ENCODE assay signal across 28 mouse cellular contexts in the genomic region with DNA sequence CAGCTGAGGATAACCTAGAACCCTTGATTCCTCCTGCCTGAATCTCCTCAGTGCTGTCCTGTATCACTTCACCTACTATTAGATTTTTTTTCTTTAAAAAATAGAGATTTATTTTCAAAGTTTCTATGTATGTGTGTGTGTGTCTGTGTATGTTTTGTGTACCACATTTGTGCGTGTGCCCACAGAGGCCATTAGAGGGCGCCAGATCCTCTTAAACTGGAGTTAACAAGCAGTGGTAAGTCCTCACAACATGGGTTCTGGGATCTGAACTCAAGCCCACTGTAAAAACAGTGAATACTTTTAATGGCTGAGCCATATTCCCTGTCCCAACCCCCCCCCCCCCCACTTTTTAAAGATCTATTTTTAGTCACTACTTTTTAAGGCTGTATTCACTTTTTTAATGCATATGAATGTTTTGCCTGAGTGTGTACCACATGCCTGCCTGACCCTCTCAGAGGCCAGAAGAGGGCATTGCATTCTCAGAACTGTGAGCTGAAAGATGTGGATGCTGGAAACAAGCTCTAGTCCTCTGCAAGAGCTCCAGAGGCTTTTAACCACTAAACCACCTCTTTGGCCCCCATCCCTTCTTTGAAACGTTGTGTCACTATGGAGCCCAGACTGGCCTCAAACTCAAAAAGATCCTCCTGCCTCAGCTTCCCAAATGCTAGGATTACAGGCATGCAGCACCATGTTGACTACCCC. TPM values are rescaled to one million over a fixed set of nuclear protein-coding genes. Genes with fewer than 3 reads are reported as not detected.
A peak's percentile ranks its signal among the peaks of the same experiment; 100 is the strongest.
DNase-seq lines count a peak whose midpoint lies in the region; ATAC-seq and TF ChIP-seq lines count a peak whose summit lies in the region.
"Had no signal": no experiment of that assay in that cellular context is flagged by ENCODE, and none has a peak within 500 bp of the region (broad histone marks: within the 10 kb centered on the region; RNA-seq: fewer than 3 reads in every experiment).

No protein-coding gene starts in this region.

- TF ChIP-seq CTCF in layer of hippocampus, adult 2 months (conservative IDR thresholded peaks at IDR 0.05): peak; percentile 22; the same call in 1 of the 2 replicates
- TF ChIP-seq CTCF in ES-Bruce4 (IDR thresholded peaks at IDR 0.05; ENCODE audit: low read depth, low read length): peak; percentile 7

- DNase-seq in layer of hippocampus, adult 2 months (ENCODE audit: low spot score in 2 of 2): no peak
- DNase-seq in layer of hippocampus, adult 18-20 months (ENCODE audit: low spot score in 2 of 2): no peak
- peak; percentile 49 for DNase-seq in CD4-positive helper T cell, adult 2 months (ENCODE audit: low read depth, low spot score)
- DNase-seq in naive thymus-derived CD4-positive, alpha-beta T cell, adult 2 months (ENCODE audit: low read depth): peak; percentile 56
- no peak for DNase-seq in cerebellum, postnatal 14 days
- no peak for DNase-seq in midbrain, embryonic 14.5 days
- DNase-seq: adrenal gland, adult 8-10 months; cerebellum, adult 2 months; forebrain, postnatal 0 days; heart, postnatal 10 days; kidney, postnatal 10 days; spleen, adult 18-20 months had no signal

- no peak for ATAC-seq in midbrain, embryonic 14.5 days (ENCODE audit: low FRiP score, low TSS enrichment)
- ATAC-seq: forebrain, postnatal 0 days; midbrain, embryonic 15.5 days had no signal

- peaks cover 8% of the 10 kb centered on the region; the same call in 1 of the 2 replicates for H3K9me3 ChIP-seq in ES-Bruce4 (replicated peaks; ENCODE audit: control insufficient read depth, insufficient read depth, low read length, poor library complexity, severe bottlenecking)
- H3K9me3 ChIP-seq in midbrain, embryonic 14.5 days (ENCODE audit: control insufficient read depth, low read length): no peaks in the 10 kb centered on the region
- H3K9me3 ChIP-seq: lung, embryonic 15.5 days; midbrain, embryonic 15.5 days; stomach, embryonic 15.5 days had no signal

- H3K27ac ChIP-seq in layer of hippocampus, adult 2 months: no peak overlapping the region
- no peak overlapping the region for H3K27ac ChIP-seq in ES-Bruce4 (ENCODE audit: insufficient read depth, low read length)
- no peak overlapping the region for H3K27ac ChIP-seq in midbrain, embryonic 14.5 days (replicated peaks; ENCODE audit: low read depth, low read length)
- H3K27ac ChIP-seq: hindbrain, embryonic 12.5 days; lung, embryonic 15.5 days; macrophage; midbrain, embryonic 15.5 days; stomach, embryonic 15.5 days had no signal

- peaks cover 7% of the 10 kb centered on the region for H3K4me1 ChIP-seq in ES-Bruce4 (ENCODE audit: control insufficient read depth, insufficient read depth, low read length)
- peaks cover 16% of the 10 kb centered on the region for H3K4me1 ChIP-seq in midbrain, embryonic 14.5 days (ENCODE audit: control insufficient read depth, insufficient read depth, low read length)

- H3K4me2 ChIP-seq in midbrain, embryonic 14.5 days (ENCODE audit: low read length): no peak overlapping the region
- H3K4me2 ChIP-seq: hindbrain, embryonic 12.5 days; lung, embryonic 15.5 days; midbrain, embryonic 15.5 days had no signal

- H3K4me3 ChIP-seq in layer of hippocampus, adult 2 months: no peak overlapping the region
- no peak overlapping the region for H3K4me3 ChIP-seq in ES-Bruce4 (ENCODE audit: low read depth, low read length)
- H3K4me3 ChIP-seq in midbrain, embryonic 14.5 days (replicated peaks; ENCODE audit: low read depth, low read length): no peak overlapping the region
- H3K4me3 ChIP-seq: erythroblast, embryonic 14.5 days; hindbrain, embryonic 12.5 days; lung, embryonic 15.5 days; midbrain, embryonic 15.5 days; stomach, embryonic 15.5 days had no signal

- no peaks in the 10 kb centered on the region for H3K27me3 ChIP-seq in ES-Bruce4 (ENCODE audit: control insufficient read depth, insufficient read depth, low read length, poor library complexity, severe bottlenecking)
- H3K27me3 ChIP-seq in midbrain, embryonic 14.5 days (ENCODE audit: control insufficient read depth, insufficient read depth, low read length): peaks cover 40% of the 10 kb centered on the region
- H3K27me3 ChIP-seq: stomach, embryonic 15.5 days had no signal

- TF ChIP-seq EP300 in ES-Bruce4 (IDR thresholded peaks at IDR 0.05; ENCODE audit: insufficient read depth, low read depth, low read length): no peak

- peaks cover 5% of the 10 kb centered on the region; the same call in 1 of the 2 replicates for H3K36me3 ChIP-seq in ES-Bruce4 (ENCODE audit: control insufficient read depth, insufficient read depth, low read length, poor library complexity, severe bottlenecking)
- H3K36me3 ChIP-seq in midbrain, embryonic 14.5 days (ENCODE audit: control insufficient read depth, insufficient read depth, low read length): no peaks in the 10 kb centered on the region
- H3K36me3 ChIP-seq: hindbrain, embryonic 12.5 days; lung, embryonic 15.5 days; midbrain, embryonic 15.5 days; stomach, embryonic 15.5 days had no signal

- no peak for TF ChIP-seq POLR2A in ES-Bruce4 (IDR thresholded peaks at IDR 0.05; ENCODE audit: insufficient read depth, low read length)

- WGBS in midbrain, embryonic 14.5 days: 75% methylated on average over 3 of the region's 3 CpGs

- no peak overlapping the region for H3K9ac ChIP-seq in ES-Bruce4 (ENCODE audit: low read depth, poor library complexity, severe bottlenecking)
- H3K9ac ChIP-seq in midbrain, embryonic 14.5 days (replicated peaks; ENCODE audit: low read length): no peak overlapping the region
- H3K9ac ChIP-seq: forebrain, postnatal 0 days; hindbrain, embryonic 12.5 days; lung, embryonic 15.5 days; midbrain, embryonic 15.5 days; stomach, embryonic 15.5 days had no signal

RNA-seq across cellular contexts. Expression of gene Bcl3, which starts 2.1 kb away (rescaled TPM):
- total RNA-seq in layer of hippocampus, adult 2 months (2021): under 1 TPM; 0.46 to 0.83 TPM
- total RNA-seq in layer of hippocampus, adult 18-20 months (2021): 1 to 10 TPM in 1 of 2 experiments, under 1 TPM in 1; 0.27 to 1.1 TPM
- polyA plus RNA-seq in ES-Bruce4 (2011; ENCODE audit: insufficient read depth, insufficient read length, low read depth, missing spikeins): 17.3 and 27.3 TPM in 2 replicates
- polyA plus RNA-seq in midbrain, embryonic 14.5 days (2014; fragmentation: Nextera tagmentation; extraction: Ambion mirVana): 0.77 and 1.2 TPM in 2 replicates

RNA-seq across cellular contexts. Expression of gene Cblc, which starts 23.9 kb away (rescaled TPM):
- total RNA-seq in layer of hippocampus, adult 2 months (2021): not detected
- total RNA-seq in layer of hippocampus, adult 18-20 months (2021): not detected
- polyA plus RNA-seq in ES-Bruce4 (2011; ENCODE audit: insufficient read depth, insufficient read length, low read depth, missing spikeins): 17.1 and 23.2 TPM in 2 replicates
- polyA plus RNA-seq in midbrain, embryonic 14.5 days (2014; fragmentation: Nextera tagmentation; extraction: Ambion mirVana): not detected in 2 replicates
- total RNA-seq: common myeloid progenitor, adult 5-6 weeks; gastrocnemius, adult 8-10 months; layer of hippocampus, postnatal 10 days; left cerebral cortex, postnatal 10 days had no signal
- polyA plus RNA-seq: cerebellum, adult 2 months; erythroblast, embryonic 14.5 days; macrophage had no signal

RNA-seq across cellular contexts. Expression of gene Gm19345, which starts 31.3 kb away (rescaled TPM):
- total RNA-seq in layer of hippocampus, adult 2 months (2021): 1 to 10 TPM in 1 of 2 experiments, under 1 TPM in 1; 0.86 to 1.6 TPM
- 1 to 10 TPM; 1.2 to 2.3 TPM for total RNA-seq in layer of hippocampus, adult 18-20 months (2021)
- 0.82 and 1.1 TPM in 2 replicates for polyA plus RNA-seq in ES-Bruce4 (2011; ENCODE audit: insufficient read depth, insufficient read length, low read depth, missing spikeins)
- 9.9 and 13.6 TPM in 2 replicates for polyA plus RNA-seq in midbrain, embryonic 14.5 days (2014; fragmentation: Nextera tagmentation; extraction: Ambion mirVana)
- total RNA-seq: common myeloid progenitor, adult 5-6 weeks; gastrocnemius, adult 8-10 months; heart, adult 8-10 months; heart, postnatal 10 days had no signal
- polyA plus RNA-seq: embryonic facial prominence, embryonic 11.5 days; erythroblast, embryonic 14.5 days; lung, embryonic 15.5 days; macrophage; thymus, postnatal 0 days had no signal

RNA-seq across cellular contexts. Expression of gene Ceacam16, which starts 40.6 kb away (rescaled TPM):
- total RNA-seq in layer of hippocampus, adult 2 months (2021): not detected
- not detected for total RNA-seq in layer of hippocampus, adult 18-20 months (2021)
- polyA plus RNA-seq in ES-Bruce4 (2011; ENCODE audit: insufficient read depth, insufficient read length, low read depth, missing spikeins): not detected in 2 replicates
- 0.90 TPM in 1 of 2 replicates, not detected in the other for polyA plus RNA-seq in midbrain, embryonic 14.5 days (2014; fragmentation: Nextera tagmentation; extraction: Ambion mirVana)
- total RNA-seq: common myeloid progenitor, adult 5-6 weeks; forebrain, postnatal 0 days; gastrocnemius, adult 8-10 months; heart, postnatal 10 days; layer of hippocampus, postnatal 10 days; left cerebral cortex, postnatal 10 days had no signal
- polyA plus RNA-seq: embryonic facial prominence, embryonic 11.5 days; erythroblast, embryonic 14.5 days; hindbrain, embryonic 12.5 days; intestine, embryonic 14.5 days; lung, embryonic 15.5 days; neural tube, embryonic 11.5 days; stomach, embryonic 15.5 days had no signal

RNA-seq across cellular contexts. Expression of gene Bcam, which starts 49.7 kb away (rescaled TPM):
- total RNA-seq in layer of hippocampus, adult 2 months (2021): 10 to 100 TPM in 1 of 2 experiments, 1 to 10 TPM in 1; 9.2 to 14.8 TPM
- 10 to 100 TPM; 12.4 to 12.9 TPM for total RNA-seq in layer of hippocampus, adult 18-20 months (2021)
- polyA plus RNA-seq in ES-Bruce4 (2011; ENCODE audit: insufficient read depth, insufficient read length, low read depth, missing spikeins): 138 and 154 TPM in 2 replicates
- 4.5 and 7.8 TPM in 2 replicates for polyA plus RNA-seq in midbrain, embryonic 14.5 days (2014; fragmentation: Nextera tagmentation; extraction: Ambion mirVana)
- polyA plus RNA-seq: erythroblast, embryonic 14.5 days had no signal

Comparison
In these comparisons a context has a peak if more than half of its experiments do, and no peak if none do; other contexts are left out.
1. DNase-seq: peak in CD4-positive helper T cell, adult 2 months (single experiment) and naive thymus-derived CD4-positive, alpha-beta T cell, adult 2 months (single experiment); none in layer of hippocampus, adult 2 months (0 of 2), layer of hippocampus, adult 18-20 months (0 of 2), cerebellum, postnatal 14 days (0 of 2) and midbrain, embryonic 14.5 days (single experiment).